Mouse (Mus musculus) frontal cortex, postnatal 14 days (tissue): ENCODE results near the gene Rdh16.
"Not testable (repeated sequence)": the region's sequence is repeated elsewhere in the genome, so short reads cannot be mapped to it uniquely, and the experiment has no call there.

Source experiments
- DNase-seq, 2 experiments: peaks; one replicate each; pipeline ENCODE4 v3.0.0; 2022; ENCODE audit warnings: low spot score in 2 of 2

Gene Rdh16

GRCm38 (mm10) chr10:127800891-127801290 lies at the start of gene Rdh16:
Gene Rdh16 (plus strand): TSS chr10:127801152.
- no peak for DNase-seq

GRCm38 (mm10) chr10:127751548-127751947 lies 49.4 kb upstream of the Rdh16 start, which contains the start of gene Gpr182:
Gene Gpr182 (minus strand): TSS chr10:127751732.
- no peak for DNase-seq

GRCm38 (mm10) chr10:127754566-127755166 lies 46.3 kb upstream of the Rdh16 start:
- DNase-seq, result no peak

- no peak for DNase-seq
These were observed 45.7 kb upstream of the Rdh16 start for GRCm38 (mm10) chr10:127755246-127755645.

DNA sequence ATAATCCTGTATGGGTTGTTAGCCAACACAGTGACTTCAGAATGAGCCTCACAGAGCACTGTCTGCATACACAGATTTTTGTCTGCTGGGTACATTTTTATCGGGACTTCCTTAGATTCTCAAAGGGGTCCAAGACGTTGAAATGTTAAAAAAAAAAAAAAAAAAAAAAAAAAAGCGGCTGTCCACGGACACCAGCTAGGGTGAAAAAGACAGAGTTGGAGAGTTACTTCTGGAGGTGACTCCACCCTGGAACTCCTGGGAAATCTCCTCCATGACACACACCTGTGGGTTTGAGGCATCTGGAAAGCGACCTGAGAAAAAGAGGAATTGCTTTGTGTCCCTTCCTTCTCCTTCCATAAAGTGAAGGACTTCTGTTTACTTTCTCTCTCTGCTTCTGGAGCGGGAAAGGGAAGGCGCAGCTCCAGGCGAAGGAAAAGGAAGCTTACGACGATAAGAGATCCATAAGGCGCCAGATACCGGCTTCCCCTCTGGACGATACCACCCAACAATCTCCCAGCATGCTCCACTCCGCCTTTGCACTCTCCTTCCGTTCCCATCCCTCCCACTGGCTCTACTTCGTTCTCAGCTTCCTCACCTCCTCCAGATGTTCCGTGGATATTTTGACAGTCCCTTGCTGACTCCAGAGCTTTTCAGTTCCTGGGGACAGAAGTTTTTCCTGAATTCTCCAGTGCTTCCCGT lies 45.0 kb upstream of the Rdh16 start:
- DNase-seq, result no peak

GRCm38 (mm10) chr10:127759181-127760110 lies 41.5 kb upstream of the Rdh16 start, which contains the start of the genes Rdh1 and Rdh16f1:
Gene Rdh1 (plus strand): TSS chr10:127759721.
Gene Rdh16f1 (plus strand): TSS chr10:127759787.
- no peak for DNase-seq

DNA sequence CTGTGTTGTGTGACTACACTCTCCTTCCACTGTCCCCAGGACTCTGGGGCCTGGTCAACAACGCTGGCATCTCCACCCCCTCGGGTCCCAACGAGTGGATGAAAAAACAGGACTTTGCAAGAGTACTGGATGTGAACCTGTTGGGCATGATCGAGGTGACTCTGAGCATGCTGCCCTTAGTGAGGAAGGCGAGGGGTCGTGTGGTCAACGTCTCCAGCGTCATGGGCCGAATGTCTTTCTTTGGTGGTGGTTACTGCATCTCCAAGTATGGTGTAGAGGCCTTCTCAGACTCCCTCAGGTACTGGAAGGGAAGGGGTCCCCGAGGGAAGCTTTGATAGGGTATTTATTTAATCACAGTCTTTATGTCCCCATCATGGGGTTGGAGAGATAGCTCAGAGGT lies 38.0 kb upstream of the Rdh16 start:
- not testable (repeated sequence) for DNase-seq

DNA sequence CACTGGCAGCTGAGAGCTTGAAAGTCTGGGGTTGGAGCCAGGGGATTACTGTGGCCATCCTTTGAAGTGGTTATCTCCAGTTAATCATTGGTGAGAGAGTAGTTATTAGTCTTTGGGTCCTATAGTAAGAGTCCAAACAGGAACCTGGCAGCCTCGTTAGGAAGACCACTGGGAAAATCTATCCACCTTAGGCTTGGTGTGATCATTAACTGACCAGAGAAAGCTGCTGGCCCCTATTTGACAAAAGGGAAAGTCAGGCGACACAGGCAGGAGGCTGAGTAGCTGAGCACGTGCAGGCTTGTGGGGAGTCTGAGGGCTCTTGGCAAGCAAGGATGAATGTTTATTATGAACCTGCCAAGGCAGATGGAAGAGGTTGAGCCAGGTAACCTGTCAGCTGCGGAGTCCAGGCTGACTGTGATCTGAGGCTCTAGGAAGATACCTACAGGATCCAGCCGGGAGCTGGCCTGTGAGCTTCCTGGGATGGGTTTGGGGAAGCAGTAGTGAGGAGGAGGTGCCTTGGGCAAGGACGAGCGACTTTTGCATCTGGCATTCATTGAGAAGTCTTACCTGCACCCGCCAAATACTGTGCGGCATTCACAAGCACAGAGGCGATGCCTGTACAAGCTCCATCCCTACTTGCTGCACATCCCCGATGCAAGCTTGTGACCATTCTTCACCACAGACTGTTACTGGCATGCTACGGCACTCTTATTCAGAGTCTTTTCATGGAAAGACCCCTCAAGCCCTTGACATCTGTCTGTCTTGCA lies 36.9 kb upstream of the Rdh16 start:
- no peak for DNase-seq

- DNase-seq, result no peak
These were observed 34.4 kb upstream of the Rdh16 start for GRCm38 (mm10) chr10:127766564-127766963.

GRCm38 (mm10) chr10:127776011-127776410 lies 24.9 kb upstream of the Rdh16 start, which contains the start of gene Rdh9:
Gene Rdh9 (plus strand): TSS chr10:127776386.
- no peak for DNase-seq

DNA sequence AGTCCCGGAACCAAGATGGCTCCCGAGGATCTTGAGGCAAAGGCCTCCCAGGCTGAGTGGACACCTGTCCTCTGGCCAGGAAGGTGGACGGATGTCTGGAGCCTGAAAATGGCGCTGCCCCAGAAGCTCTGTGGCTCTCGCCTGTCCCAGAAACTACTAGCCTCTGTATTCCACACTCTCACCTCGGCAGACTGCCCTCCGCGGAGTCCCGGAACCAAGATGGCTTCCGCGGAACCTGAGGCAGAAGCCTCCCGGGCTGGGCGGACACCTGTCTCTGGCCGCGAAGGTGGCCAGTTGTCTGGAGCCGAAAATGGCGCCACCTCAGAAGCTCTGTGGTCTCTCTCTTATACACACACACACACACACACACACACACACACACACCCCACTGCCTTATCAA lies 18.6 kb upstream of the Rdh16 start:
- DNase-seq, result not testable (repeated sequence)

DNA sequence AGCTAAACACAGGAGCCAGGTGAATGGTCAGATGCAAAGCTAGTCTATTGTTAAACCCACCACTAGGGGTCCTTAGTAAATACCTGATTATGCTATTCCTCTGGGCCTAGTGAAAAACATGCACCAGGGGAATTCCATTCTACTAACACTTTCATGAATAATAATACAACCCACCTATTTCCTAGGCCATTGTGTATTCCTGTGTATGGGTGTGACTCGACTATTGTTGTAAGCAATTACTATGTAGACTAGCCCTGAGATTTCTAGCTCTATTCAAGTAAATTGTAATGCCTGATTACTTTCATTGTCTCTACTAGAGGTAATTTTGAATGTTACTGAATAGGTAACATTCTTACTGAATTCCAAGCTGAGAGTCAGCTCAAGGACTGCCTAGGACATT lies 15.5 kb upstream of the Rdh16 start:
- DNase-seq, result not testable (repeated sequence)

DNA sequence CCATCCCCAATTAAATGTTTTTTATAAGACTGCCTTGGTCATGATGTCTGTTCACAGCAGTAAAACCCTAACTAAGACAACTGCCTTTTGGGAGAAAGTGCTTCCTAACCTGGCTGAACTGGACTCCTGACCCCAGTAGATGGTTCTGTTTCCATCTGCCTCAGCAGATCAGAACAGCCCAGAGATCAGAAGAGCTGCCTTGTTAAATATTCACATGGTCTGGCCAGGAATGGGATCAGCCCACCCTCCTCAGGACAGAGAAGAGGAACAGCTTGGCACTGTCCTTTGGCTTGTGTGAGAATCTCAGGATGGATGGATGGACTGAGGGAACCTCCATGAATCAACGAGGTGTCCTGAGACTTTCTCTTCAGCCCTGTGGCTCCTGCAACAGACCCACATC lies 1.7 kb upstream of the Rdh16 start:
- no peak for DNase-seq

GRCm38 (mm10) chr10:127801612-127802011 lies 660 bp downstream of the Rdh16 start:
- DNase-seq, result no peak

DNA sequence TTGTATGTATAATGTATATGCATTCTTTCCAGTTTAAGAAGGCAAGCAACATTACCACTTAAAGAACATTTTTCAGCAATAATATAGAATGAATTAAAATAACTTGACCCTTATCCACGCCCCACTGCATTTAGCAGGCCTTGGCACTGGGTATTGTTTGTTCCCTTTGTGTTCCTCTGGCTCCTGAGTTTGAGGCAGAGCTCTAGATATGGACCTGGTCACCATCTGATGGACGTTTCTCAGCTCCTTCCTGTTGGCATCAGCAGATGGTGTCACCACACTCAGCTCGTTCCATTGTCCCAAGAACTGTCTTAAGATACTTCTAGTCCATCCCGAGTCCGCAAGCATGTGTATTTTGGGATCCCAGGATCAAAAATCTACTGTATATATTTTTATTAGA lies 1.3 kb downstream of the Rdh16 start:
- DNase-seq, result no peak

DNA sequence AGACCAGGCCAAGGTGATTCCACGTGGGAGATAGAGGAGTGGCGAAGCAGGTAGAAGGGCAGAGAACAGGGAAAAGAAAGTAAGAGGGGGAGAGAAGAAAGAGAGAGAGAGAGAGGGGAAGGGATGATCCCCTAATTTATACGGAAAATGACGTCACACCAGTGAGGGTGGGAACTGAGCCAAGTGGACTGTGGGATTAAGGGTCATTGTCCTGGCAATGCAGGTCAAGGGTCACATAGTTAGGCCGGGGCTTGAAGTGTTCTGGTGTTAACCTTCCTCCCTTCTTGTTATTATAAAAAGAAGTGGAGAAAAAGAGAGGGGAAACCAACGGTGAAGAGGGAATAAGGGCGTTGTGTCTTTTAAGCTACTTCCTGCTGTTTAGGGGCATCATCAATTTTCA lies 3.5 kb downstream of the Rdh16 start:
- no peak for DNase-seq

- no peak for DNase-seq
These were observed 14.9 kb downstream of the Rdh16 start for GRCm38 (mm10) chr10:127815888-127816287.

DNA sequence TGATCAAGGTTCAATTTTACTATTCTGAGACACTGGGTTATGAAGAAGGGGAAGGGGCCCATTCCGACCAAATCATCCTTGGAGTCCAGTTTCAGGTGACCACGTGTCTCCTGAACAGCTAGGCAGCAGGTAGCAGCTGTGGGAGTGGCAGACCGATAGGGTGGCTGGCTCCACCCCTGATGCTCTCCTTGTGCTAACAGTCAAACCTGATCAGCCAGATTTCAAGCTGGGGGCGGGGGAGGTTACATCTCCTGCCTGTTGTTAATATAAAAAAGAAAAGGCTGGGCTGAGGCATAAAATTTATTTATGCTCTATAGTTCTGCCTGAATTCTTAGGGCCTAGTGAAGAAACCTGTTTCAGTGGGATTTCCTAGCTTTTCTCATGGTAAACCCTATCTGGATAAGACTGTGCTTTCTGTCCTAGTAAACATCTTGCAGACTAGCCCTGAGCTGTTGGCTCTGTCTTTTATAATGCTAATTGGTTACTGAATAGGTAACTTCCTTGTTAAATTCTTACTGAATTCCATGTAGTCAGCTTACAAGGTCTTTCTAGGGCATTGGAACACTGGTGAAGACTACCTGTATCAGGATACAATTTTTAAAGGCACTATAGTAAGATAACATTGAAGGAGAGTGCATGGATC lies 16.4 kb downstream of the Rdh16 start:
- DNase-seq, result not testable (repeated sequence)

- not testable (repeated sequence) for DNase-seq
These were observed 20.9 kb downstream of the Rdh16 start for GRCm38 (mm10) chr10:127821806-127822205.

DNA sequence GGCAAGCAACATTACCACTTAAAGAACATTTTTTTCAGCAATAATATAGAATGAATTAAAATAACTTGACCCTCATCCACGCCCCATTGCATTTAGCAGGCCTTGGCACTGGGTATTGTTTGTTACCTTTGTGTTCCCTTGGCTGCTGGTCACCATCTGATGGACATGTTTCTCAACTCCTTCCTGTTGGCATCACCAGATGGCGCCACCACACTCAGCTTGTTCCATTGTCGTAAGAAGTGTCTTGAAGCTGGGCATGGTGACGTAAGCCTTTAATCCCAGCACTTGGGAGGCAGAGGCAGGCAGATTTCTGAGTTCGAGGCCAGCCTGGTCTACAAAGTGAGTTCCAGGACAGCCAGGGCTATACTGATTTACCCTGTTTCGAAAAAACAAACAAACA lies 24.4 kb downstream of the Rdh16 start:
- no peak for DNase-seq

DNA sequence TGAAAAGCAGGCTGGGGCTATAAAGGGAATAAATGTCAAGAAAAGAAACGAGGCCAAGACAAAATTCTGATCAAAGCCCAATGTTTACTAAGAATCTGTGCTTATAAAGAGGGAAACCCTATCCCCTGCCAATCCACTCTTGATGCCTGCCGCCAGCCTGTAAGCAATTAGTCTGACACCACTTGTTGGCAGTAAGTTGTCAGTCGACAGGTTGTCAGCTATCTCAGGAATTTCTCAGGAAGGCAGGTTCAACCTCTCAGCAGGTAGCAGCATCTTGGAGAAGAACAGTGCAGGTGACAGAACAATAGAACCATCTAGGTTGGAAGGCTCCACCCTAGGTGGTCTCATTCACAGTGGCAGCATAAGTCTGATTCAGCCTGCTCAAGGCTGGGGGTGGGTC lies 28.2 kb downstream of the Rdh16 start:
- no peak for DNase-seq
